In the genomic region with DNA sequence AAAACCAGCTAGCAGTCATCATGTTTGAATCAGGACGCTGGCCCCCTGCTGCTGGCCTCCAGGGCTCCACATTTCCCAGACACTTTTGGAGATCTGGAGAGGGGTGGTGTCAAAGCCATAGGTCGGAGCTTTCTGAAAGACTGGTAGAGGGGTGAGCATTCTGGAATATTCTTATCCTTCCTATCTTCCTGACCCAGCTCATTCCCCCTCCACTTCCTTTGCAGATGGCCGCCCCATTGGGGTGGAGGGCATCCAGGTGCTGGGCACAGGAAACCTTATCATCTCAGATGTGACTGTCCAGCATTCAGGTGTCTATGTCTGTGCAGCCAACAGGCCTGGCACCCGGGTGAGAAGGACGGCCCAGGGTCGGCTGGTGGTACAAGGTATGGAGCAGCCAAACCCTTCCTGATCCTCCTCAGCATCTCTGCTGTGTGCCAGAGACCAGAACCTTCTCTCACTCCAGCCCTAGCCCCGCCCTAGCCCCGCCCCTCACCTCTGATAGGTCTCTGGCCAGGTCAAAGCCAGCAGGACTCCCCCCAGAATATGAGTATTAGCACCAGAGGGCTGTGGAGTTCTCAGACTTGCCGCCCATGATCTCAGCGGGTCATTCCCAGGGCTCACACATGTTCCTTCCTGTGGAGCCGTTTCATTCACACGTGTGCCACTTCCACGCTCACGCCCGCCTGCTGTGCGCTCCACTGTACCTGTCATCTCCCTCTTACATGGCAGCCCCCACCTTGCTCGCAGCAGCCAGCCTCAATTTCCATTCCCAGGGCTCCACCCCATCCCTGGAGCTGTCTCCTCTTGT, we compare ENCODE assay signal across 7 mouse cellular contexts. TPM values are rescaled to one million over a fixed set of nuclear protein-coding genes. Genes with fewer than 3 reads are reported as not detected.
DNase-seq lines count a peak whose midpoint lies in the region; ATAC-seq lines count a peak whose summit lies in the region.

No protein-coding gene starts in this region.

- peaks cover 15% of the 10 kb centered on the region for H3K4me1 ChIP-seq in megakaryocyte, embryonic 14.5 days
- peaks cover 56% of the 10 kb centered on the region for H3K4me1 ChIP-seq in forebrain, embryonic 14.5 days (ENCODE audit: control insufficient read depth, insufficient read depth, low read length)
- H3K4me1 ChIP-seq in liver, embryonic 13.5 days (replicated peaks), result peaks cover 10% of the 10 kb centered on the region; the same call in 1 of the 2 replicates

- no peak for ATAC-seq in megakaryocyte, adult 5-6 weeks (ENCODE audit: poor library complexity, severe bottlenecking)
- no peak for ATAC-seq in forebrain, embryonic 14.5 days
- peak; percentile 31; the same call in 1 of the 2 replicates for ATAC-seq in liver, embryonic 13.5 days (ENCODE audit: low read depth)

- peak overlapping the region; percentile 17; the same call in 1 of the 2 replicates for H3K9ac ChIP-seq in forebrain, embryonic 14.5 days (ENCODE audit: low read length)
- no peak overlapping the region for H3K9ac ChIP-seq in liver, embryonic 13.5 days

- H3K36me3 ChIP-seq in megakaryocyte, embryonic 14.5 days (replicated peaks; ENCODE audit: low read length), result no peaks in the 10 kb centered on the region
- H3K36me3 ChIP-seq in forebrain, embryonic 14.5 days (ENCODE audit: control insufficient read depth, insufficient read depth, low read length), result peaks cover 41% of the 10 kb centered on the region
- no peaks in the 10 kb centered on the region for H3K36me3 ChIP-seq in liver, embryonic 13.5 days

- peaks cover 96% of the 10 kb centered on the region for H3K27me3 ChIP-seq in megakaryocyte, embryonic 14.5 days (replicated peaks)
- H3K27me3 ChIP-seq in forebrain, embryonic 14.5 days (replicated peaks; ENCODE audit: control insufficient read depth, insufficient read depth, low read length), result no peaks in the 10 kb centered on the region
- peaks cover 78% of the 10 kb centered on the region for H3K27me3 ChIP-seq in liver, embryonic 13.5 days

- WGBS in forebrain, embryonic 14.5 days, result 33% methylated on average over 17 of the region's 17 CpGs
- 23% methylated on average over 17 of the region's 17 CpGs for WGBS in liver, embryonic 13.5 days (ENCODE audit: insufficient replicate concordance)

- H3K4me3 ChIP-seq in megakaryocyte, embryonic 14.5 days (replicated peaks), result peak overlapping the region; percentile 31
- H3K4me3 ChIP-seq in forebrain, embryonic 14.5 days (ENCODE audit: low read depth, low read length), result no peak overlapping the region
- H3K4me3 ChIP-seq in liver, embryonic 13.5 days (replicated peaks), result no peak overlapping the region

- H3K27ac ChIP-seq in forebrain, embryonic 14.5 days (ENCODE audit: low read depth, low read length), result peak overlapping the region; percentile 89; the same call in 1 of the 2 replicates
- H3K27ac ChIP-seq in liver, embryonic 13.5 days, result no peak overlapping the region

- H3K4me2 ChIP-seq in forebrain, embryonic 14.5 days (ENCODE audit: low read length), result peak overlapping the region; percentile 12; the same call in 1 of the 2 replicates
- 0 out of 2 replicates have a peak overlapping the region, but pooled peaks have one; percentile 14 for H3K4me2 ChIP-seq in liver, embryonic 13.5 days

- DNase-seq in forebrain, embryonic 14.5 days (ENCODE audit: low spot score), result no peak
- no peak for DNase-seq in liver, embryonic 13.5 days
- no peak for DNase-seq in left cerebral cortex, postnatal 14 days (ENCODE audit: low spot score in 2 of 2)
- no peak for DNase-seq in frontal cortex, adult 2 months (ENCODE audit: extremely low spot score in 1 of 2, low spot score in 1 of 2)
- DNase-seq in cerebellum, adult 11 months, result no peak

- intact Hi-C loops in left cerebral cortex, postnatal 14 days (cut with DNase I), result loop anchor here (5.0 kb wide), 1 partner anchor 38 kb away; the partner anchor contains the start of gene Igdcc3

- no peaks in the 10 kb centered on the region for H3K9me3 ChIP-seq in megakaryocyte, embryonic 14.5 days
- H3K9me3 ChIP-seq in forebrain, embryonic 14.5 days (replicated peaks; ENCODE audit: control insufficient read depth, low read length), result no peaks in the 10 kb centered on the region
- H3K9me3 ChIP-seq in liver, embryonic 13.5 days (replicated peaks), result no peaks in the 10 kb centered on the region

RNA-seq across cellular contexts. Expression of gene Parp16, which starts 15.1 kb away (rescaled TPM):
- 2.6 and 3.6 TPM in 2 replicates for polyA plus RNA-seq in megakaryocyte, embryonic 14.5 days (2012; ENCODE audit: insufficient read depth, low replicate concordance)
- total RNA-seq in megakaryocyte, adult 5-6 weeks (2015), result 0.80 and 1.3 TPM in 2 replicates
- 0.95 and 0.98 TPM in 2 replicates for total RNA-seq in megakaryocyte, adult 5-6 weeks (2017)
- polyA plus RNA-seq in forebrain, embryonic 14.5 days (2014; fragmentation: Nextera tagmentation; extraction: Ambion mirVana), result 4.2 and 4.4 TPM in 2 replicates
- polyA plus RNA-seq in liver, embryonic 13.5 days (2015; fragmentation: Nextera tagmentation; extraction: Ambion mirVana), result 8.2 and 9.2 TPM in 2 replicates
- total RNA-seq in left cerebral cortex, postnatal 14 days (2021), result 1 to 10 TPM; 3.1 to 3.9 TPM
- polyA plus RNA-seq in frontal cortex, adult 2 months (2012; rRNA removed), result 3.9 TPM in 2 replicates

RNA-seq across cellular contexts. Expression of gene Igdcc3, which starts 39.0 kb away (rescaled TPM):
- polyA plus RNA-seq in megakaryocyte, embryonic 14.5 days (2012; ENCODE audit: insufficient read depth, low replicate concordance), result not detected in 2 replicates
- not detected in 2 replicates for total RNA-seq in megakaryocyte, adult 5-6 weeks (2015)
- total RNA-seq in megakaryocyte, adult 5-6 weeks (2017), result not detected in 2 replicates
- 5.1 and 5.8 TPM in 2 replicates for polyA plus RNA-seq in forebrain, embryonic 14.5 days (2014; fragmentation: Nextera tagmentation; extraction: Ambion mirVana)
- 0.15 TPM in 2 replicates for polyA plus RNA-seq in liver, embryonic 13.5 days (2015; fragmentation: Nextera tagmentation; extraction: Ambion mirVana)
- total RNA-seq in left cerebral cortex, postnatal 14 days (2021), result 1 to 10 TPM; 2.8 to 3.8 TPM
- polyA plus RNA-seq in frontal cortex, adult 2 months (2012; rRNA removed), result 2.6 and 3.1 TPM in 2 replicates
